Mouse (Mus musculus) testis, adult 2 months (tissue): Measurements from ENCODE around the gene Maats1. TPM values are rescaled to one million over a fixed set of nuclear protein-coding genes. Genes with fewer than 3 reads are reported as not detected.
A peak's percentile ranks its signal among the peaks of the same experiment; 100 is the strongest.

Source experiments
- H3K27ac ChIP-seq: fragments of 200-500 bp; 2 replicates; pipeline ENCODE4 v1.5.1; 2012; ENCODE audit warnings: low read depth, low read length; ENCODE audit not compliant: control insufficient read depth, insufficient read depth
- H3K27me3 ChIP-seq: fragments of 200-500 bp; 2 replicates; pipeline ENCODE4 v1.6.1; 2012; ENCODE audit warnings: mild to moderate bottlenecking, low read length, moderate library complexity; ENCODE audit not compliant: control insufficient read depth, insufficient read depth
- H3K36me3 ChIP-seq: fragments of 200-500 bp; 2 replicates; pipeline ENCODE4 v1.6.1; 2012; ENCODE audit warnings: mild to moderate bottlenecking, low read length; ENCODE audit not compliant: control insufficient read depth, insufficient read depth
- H3K4me1 ChIP-seq: fragments of 200-500 bp; 2 replicates; pipeline ENCODE4 v1.6.1; 2012; ENCODE audit warnings: low read length; ENCODE audit not compliant: control insufficient read depth, insufficient read depth
- H3K4me3 ChIP-seq: fragments of 200-500 bp; 2 replicates; pipeline ENCODE4 v1.5.1; 2012; ENCODE audit warnings: low read depth, mild to moderate bottlenecking, low read length, moderate library complexity, mixed read lengths; ENCODE audit not compliant: control insufficient read depth
- CTCF ChIP-seq: fragments of 200-500 bp; IDR thresholded peaks from 2 replicates; pipeline ENCODE4 v1.5.1; 2012; ENCODE audit warnings: low read depth, mild to moderate bottlenecking, inconsistent platforms, low read length, moderate library complexity; ENCODE audit not compliant: control insufficient read depth, insufficient read depth, insufficient replicate concordance
- POLR2A ChIP-seq: fragments of 200-500 bp; IDR thresholded peaks from 2 replicates; pipeline ENCODE4 v1.6.1; 2012; ENCODE audit warnings: low read depth, mild to moderate bottlenecking, inconsistent platforms, low read length, moderate library complexity; ENCODE audit not compliant: control insufficient read depth
- polyA plus RNA-seq: library from polyadenylated mRNA; depleted of rRNA; stranded (reverse); fragments of >200 nt; gene quantifications from 2 replicates; pipeline ENCODE4 v1.2.3, GENCODE M21; 2012

Maats1 gene
- polyA plus RNA-seq, 1 experiment = 23.4 TPM

DNA sequence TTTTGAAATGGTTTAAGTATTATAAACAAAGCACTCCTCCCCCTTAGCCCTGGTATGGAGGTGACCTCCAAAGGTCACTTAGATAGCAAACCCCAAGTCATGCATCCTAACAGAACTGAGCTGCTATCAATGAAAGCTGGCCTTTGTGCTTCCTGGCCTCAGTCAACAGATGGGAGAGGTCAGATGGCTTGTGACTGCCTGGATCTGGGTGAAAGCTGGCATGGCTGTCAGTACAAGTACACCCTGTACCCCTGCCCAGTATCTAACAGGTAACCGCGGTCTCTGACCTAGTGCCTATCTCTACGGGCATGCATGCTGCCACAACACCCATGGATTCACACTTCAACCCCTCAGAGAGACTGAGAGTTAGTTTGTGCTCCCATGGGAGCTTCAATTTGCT is 54.2 kb downstream of the Maats1 start:
- Histone ChIP-seq H3K36me3 (no peaks in the 10 kb centered on the region), H3K27me3 (no peaks in the 10 kb centered on the region), H3K4me3 (no peak overlapping the region), H3K4me1 (no peaks in the 10 kb centered on the region; the same call in 1 of the 2 replicates), H3K27ac (no peak overlapping the region)
- no peak for TF ChIP-seq POLR2A
- TF ChIP-seq CTCF = no peak

DNA sequence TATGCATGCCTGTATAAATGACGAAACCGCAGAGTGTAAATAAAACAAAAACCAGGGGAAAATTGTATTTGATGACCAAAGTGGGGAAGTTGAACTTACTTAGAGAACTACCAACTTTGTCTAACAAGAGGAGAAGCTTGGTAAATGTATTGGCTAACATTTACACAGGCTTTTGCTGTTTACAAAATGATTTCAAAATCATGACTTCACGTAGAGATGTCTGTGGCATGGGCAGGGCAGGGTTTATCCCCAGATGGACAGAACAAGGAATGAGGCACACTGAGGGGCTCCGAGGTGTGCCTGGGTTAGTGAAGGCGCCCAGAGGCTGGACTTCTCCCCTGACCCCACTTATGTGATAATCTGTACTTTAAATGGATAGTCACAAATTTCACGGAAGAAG is 54.6 kb downstream of the Maats1 start:
- Histone ChIP-seq H3K4me1 (no peaks in the 10 kb centered on the region; the same call in 1 of the 2 replicates), H3K4me3 (no peak overlapping the region), H3K36me3 (no peaks in the 10 kb centered on the region), H3K27me3 (no peaks in the 10 kb centered on the region), H3K27ac (no peak overlapping the region)
- TF ChIP-seq POLR2A = no peak
- TF ChIP-seq CTCF = no peak

DNA sequence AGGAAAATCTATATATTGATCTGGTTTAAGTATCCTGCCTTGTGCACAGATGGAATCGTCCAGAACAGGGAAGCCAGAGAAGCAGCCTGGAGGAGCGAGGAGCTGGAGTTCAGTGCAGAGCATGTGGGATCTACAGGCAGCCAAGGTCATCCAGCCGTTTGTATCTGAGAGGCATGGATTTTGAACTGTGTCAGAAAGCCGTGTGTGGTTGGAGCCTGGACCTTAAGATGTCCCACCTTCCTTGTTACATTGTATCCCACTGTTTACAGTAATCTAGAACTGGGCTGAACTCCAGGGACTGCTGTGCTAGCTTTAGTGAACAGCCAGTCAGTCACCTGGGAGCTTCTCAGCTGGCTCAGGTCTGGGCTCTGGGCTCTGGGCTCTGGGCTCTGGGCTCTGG is 55.4 kb downstream of the Maats1 start:
- Histone ChIP-seq H3K4me3 (no peak overlapping the region), H3K27me3 (no peaks in the 10 kb centered on the region), H3K36me3 (no peaks in the 10 kb centered on the region), H3K4me1 (no peaks in the 10 kb centered on the region; the same call in 1 of the 2 replicates), H3K27ac (no peak overlapping the region)
- TF ChIP-seq CTCF (no peak), POLR2A (no peak)

DNA sequence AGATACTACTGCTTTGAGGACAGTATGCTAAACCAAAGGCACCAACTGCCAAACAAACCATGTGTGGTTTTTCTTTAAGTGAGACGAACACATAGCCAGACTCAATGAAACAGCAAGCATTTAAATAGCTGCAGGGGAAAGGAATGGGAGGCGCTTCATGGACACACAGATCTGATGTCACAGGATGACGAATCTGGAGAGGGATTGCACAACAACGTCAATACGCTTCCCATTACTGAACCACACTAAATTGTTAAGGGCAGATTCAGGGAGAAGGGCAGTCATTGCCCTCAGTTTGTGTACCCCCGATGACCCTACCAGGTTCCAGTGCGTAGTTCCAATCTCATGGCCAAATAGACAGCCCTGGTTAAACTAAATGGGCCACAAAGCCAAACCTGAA is 56.1 kb downstream of the Maats1 start:
- Histone ChIP-seq H3K4me1 (no peaks in the 10 kb centered on the region; the same call in 1 of the 2 replicates), H3K27ac (no peak overlapping the region), H3K36me3 (no peaks in the 10 kb centered on the region), H3K27me3 (no peaks in the 10 kb centered on the region), H3K4me3 (no peak overlapping the region; the same call in 1 of the 2 replicates)
- TF ChIP-seq POLR2A = no peak
- no peak for TF ChIP-seq CTCF

DNA sequence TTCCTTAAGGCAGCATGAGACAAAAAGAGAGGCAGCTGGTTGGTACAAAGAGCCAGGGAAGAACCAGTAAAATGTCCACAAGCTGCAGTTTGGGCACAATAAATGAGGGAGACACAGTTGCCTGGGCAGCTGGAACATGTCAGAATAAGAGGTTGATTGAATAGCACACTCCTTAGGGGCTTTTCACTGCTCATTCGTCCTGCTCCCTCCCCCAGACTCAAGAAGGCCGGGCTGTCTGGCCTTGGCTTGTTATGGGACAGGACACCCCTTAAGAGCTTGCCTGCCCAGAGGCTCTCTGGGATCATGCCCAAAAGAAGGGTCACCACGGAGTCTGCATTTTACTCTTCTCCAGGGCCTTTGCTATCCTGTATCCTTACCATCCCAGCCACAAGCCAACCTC is 58.6 kb downstream of the Maats1 start:
- no peaks in the 10 kb centered on the region for H3K36me3 ChIP-seq
- no peak overlapping the region for H3K27ac ChIP-seq
- no peaks in the 10 kb centered on the region for H3K27me3 ChIP-seq
- no peak overlapping the region for H3K4me3 ChIP-seq
- TF ChIP-seq POLR2A (no peak), CTCF (no peak)
- no peaks in the 10 kb centered on the region; the same call in 1 of the 2 replicates for H3K4me1 ChIP-seq

DNA sequence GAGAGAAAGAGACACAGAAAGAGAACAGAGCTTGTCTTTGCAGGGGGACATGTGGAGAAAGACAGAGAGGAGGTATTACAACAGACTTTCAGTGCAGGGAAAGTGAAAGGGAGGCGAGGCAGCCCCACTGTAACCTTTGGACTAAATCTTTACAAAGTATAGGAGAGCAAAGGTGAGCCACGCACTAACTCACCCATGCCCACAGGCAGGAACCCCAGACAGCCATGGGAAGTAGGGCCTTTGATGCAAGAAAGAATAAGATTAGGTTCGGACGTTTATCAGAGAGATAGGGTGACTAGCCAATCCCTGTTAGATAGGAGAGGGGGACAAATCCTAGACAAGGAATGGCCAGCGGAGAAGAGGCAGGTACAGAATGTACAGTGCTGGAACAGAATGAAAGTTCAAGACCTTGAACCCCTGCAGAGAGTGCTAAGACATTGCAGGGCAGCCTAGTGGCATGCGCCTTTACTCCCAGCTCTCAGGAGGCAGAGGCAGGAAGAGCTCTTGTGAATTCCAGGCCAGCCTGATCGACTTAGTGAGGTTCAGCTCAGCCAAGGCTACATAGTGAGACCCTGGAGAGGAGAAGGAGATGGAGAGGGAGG is 59.3 kb downstream of the Maats1 start:
- Histone ChIP-seq H3K4me3 (no peak overlapping the region), H3K4me1 (no peaks in the 10 kb centered on the region; the same call in 1 of the 2 replicates), H3K36me3 (no peaks in the 10 kb centered on the region), H3K27ac (no peak overlapping the region), H3K27me3 (no peaks in the 10 kb centered on the region)
- no peak for TF ChIP-seq POLR2A
- no peak for TF ChIP-seq CTCF

DNA sequence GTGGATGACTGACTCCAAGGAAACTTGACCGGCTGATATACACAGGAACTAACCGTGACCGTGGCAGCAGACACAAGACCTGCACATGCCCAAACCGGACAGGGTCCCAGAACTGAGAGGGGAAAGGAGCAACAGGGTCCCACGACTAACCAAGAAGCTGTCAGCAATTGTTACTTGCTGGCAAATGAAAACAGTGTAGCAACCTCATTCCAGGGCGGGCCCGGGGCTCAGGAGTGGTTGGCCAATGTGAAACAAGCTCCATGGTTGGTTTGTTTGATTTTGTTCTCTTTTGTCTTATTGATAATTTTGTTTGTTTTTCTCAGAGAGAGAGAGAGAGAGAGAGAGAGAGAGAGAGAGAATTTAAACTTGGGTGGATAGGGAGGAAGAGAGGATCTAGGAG is 61.0 kb downstream of the Maats1 start:
- Histone ChIP-seq H3K27me3 (no peaks in the 10 kb centered on the region), H3K4me3 (peak overlapping the region; percentile 48), H3K36me3 (no peaks in the 10 kb centered on the region), H3K27ac (no peak overlapping the region), H3K4me1 (no peaks in the 10 kb centered on the region; the same call in 1 of the 2 replicates)
- no peak for TF ChIP-seq CTCF
- no peak for TF ChIP-seq POLR2A
